Mouse (Mus musculus): ENCODE measurements at regions not wholly inside any gene's neighbourhood (a gene's known extent, or its start where the extent isn't known, plus 50 kb on each side); places are given as distances from the start of the nearest gene placed in this dataset.

DNA sequence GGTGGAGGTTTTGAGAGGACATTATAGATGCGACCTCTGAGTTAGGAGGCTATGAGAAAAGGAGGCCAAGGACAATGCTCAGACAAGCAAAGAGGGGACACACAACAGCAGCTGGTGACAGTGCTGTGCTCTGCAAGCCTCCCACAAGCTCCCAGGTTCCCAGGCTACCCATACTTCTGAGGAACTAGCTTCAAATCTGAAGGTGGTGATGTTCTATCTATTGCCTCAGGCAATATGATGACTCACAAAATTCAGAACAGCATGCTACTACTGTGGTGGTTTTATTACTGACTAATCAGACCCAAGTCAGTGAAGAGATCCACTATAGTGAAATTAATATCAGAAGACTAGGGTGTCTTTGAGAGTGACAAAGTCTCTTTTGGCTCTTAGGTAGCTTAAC is 353.9 kb upstream of the Gm10131 start:
- no peak for TF ChIP-seq POLR2A (IDR thresholded peaks at IDR 0.05; ENCODE audit: borderline replicate concordance, insufficient read depth, low read length)
- TF ChIP-seq CTCF (IDR thresholded peaks at IDR 0.05; ENCODE audit: borderline replicate concordance, insufficient read depth, low read depth, low read length) = no peak
